Mouse (Mus musculus) lung, adult 2 months (tissue): ENCODE data around the gene Specc1.

ENCODE experiments used
- CTCF ChIP-seq: fragments of 200-500 bp; IDR thresholded peaks from 2 replicates; pipeline ENCODE4 v1.5.1; 2011; ENCODE audit warnings: mild to moderate bottlenecking, low read length, control low read depth; ENCODE audit not compliant: insufficient read depth
- POLR2A ChIP-seq: fragments of 200-500 bp; IDR thresholded peaks from 2 replicates; pipeline ENCODE4 v1.6.1; 2011; ENCODE audit warnings: low read depth, mild to moderate bottlenecking, control low read depth, low read length, borderline replicate concordance; ENCODE audit errors: extremely low read depth

DNA sequence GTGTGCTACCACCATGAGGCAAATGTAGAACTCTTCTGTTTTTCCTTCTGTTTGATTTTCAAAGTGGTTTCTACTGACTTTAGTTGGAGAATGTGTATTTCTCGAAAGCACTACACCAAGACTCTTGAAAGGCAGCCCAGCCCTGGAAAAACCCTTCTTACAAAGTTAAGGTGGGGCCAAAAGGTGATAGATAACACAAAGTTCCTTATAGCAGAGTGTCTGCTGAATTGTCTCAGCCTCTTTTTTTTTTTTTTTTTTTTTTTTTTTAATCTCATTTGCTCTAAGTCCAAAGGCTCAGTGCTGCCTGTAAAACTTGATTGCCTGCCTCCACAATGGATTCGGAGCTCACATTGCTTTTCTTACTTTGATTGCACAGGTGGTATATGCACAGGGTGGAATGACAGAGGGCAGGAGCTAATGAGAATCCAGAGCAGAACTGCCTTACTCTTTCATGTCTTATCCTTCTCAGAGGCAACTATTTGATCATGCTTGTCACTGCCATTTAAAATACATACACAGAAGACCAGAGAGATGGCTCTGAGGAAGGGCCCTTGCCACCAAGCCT is 150.8 kb downstream of the Specc1 start:
- TF ChIP-seq CTCF (no peak), POLR2A (no peak)
